Mouse (Mus musculus) ovary, postnatal 14 days (tissue): ENCODE measurements around the gene Cope.

Experiments
- DNase-seq: peaks from one replicate; pipeline ENCODE4 v3.0.0; 2022; ENCODE audit warnings: low spot score

Cope gene

DNA sequence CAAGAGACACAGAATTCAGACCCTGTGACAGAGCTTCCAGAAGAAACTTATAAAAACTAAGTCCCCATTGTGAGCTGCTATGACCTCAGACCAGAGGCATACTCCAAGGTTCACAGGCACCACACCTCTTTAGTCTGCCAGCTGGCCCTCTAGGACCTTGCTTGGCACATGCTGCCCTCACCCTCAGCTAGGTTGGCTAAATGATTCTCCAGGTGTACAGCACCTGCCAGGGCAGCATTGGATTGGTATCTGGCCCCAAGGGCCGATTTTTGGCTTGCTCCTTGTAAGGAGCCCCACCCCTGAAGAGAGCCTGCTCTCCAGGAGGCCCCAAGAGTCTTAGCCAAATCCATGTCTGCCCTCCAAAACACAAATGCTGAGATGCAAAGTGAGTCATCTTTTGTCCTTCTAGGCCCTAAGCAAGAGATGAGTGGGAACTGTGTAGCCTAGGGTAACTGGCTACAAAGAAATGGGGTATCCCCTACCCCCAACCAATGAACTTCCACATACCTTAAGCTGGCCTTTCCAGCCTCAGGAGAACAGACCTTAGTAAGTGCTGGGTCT, 45.6 kb downstream of the Cope start:
- DNase-seq = no peak

DNA sequence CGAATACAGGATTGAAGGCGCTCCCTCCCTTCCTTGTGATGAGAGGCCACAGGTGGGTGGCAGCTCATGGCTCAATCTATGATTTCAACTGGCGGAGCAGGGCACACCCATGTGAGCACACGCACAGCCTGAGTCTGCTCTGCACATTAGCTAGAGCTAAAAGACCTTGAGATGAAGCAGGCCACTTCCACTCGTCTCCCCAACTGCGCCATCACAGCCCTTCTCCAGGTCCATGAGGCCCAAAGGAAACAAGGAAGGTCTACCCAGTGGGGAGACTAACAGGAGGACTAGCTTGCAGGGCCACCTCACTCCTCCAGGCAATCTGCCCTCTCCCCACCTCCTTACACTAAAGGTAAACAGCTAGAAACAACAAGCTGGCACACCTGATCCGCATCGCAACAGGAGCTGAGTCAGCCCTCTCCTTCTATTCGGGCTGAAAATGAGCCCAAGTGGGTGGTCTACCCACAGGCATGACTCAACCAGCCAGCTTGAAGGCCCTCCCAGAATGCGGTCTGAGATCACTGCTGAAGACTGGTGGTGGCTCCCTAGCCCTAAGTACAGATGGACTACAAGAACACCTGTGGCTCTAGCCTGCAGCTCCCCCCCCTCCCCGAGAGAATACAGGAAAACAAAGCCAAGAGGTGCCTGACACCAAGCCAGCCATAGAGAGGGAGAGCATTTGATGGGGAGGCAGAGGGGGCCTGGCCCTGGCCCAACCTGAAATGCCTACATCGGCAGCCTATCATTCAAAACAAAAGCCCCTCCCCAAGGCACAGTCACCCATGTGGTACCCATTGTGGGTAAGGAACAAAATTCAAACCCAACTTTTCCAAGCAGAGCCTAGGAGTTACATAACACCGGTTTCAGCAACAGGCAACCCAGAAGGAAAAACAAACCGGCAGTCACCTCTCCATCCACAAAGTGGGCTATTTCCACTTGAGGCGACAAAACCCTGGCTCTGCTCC, 49.0 kb downstream of the Cope start:
- DNase-seq = no peak

DNA sequence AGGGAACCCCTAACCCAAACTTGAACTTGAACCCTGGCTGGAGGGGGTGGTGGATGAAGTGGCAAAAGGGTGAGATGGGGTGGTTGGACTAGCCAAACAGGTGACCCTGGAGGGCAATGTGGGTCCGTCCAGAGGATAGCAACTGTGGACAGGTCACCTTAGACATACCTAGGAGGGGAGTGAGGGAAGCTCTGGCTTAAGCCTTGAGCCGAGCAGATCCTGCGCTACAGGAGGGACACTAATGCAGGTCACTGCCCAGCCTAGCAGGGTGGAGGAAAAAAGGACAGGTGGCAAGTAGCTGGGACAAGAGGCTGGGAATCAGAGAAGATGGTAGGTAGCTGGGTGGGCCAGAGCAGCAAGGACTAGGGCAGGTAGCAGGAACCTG, 49.7 kb downstream of the Cope start:
- no peak for DNase-seq

DNA sequence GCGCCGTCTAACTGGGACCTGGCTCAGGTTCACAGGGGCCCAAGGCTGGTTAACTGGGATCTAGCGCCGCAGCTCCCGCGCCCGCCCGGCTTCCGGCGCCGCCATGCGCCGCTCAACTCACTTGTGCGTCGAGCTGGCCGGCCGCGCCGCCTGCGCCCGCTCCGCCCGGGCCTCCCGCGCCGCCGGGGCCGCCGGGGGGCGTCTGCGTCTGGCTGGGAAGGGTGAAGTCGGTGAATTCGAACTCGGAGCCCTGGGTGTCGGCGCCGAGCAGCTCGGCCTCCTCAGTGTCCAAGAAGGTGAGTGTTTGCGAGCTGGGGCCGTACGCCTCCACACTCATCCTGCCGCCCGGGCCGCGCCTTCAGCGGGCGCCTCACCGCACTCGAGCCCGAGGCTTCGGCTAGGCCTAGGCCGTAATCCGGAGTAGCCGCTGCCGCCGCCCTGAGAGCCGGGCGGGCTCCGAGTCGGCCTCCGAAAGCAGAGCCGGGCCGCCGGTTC, 50.4 kb downstream of the Cope start:
- no peak for DNase-seq

DNA sequence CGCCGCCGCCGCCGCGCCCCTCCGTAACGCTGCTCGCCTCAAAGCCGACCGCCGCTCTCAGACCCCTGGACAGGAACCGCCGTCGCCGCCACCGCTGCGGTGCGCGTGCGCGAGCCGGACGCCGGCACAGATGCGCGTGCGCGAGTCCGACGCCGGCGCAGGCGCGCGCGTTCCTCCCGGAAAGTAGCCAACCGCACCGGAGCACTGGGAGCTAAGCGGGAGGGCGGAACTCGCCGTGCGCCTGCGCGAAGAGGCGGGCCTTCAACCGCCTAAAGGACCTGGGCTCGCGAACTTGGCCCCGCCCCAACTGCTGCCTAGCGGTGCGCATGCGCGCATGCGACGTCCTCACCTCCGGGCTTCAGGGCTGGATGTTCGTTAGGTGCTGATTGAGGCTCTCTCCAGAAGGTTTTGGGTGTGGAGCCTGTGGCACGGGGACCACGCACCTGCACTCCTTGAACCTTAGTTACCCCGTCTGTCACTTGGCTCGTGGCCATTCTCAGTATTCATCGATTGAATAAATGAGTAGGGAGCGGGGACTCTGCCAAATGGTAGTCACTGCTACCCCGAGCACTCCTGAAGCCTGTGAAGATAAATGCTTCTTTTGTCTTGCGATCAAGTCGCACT, 51.0 kb downstream of the Cope start, which contains the start of gene Upf1:
Gene Upf1, minus strand, starts transcription at position 85 of the 624 bp plus-strand sequence.
- DNase-seq = peak; percentile 99

DNA sequence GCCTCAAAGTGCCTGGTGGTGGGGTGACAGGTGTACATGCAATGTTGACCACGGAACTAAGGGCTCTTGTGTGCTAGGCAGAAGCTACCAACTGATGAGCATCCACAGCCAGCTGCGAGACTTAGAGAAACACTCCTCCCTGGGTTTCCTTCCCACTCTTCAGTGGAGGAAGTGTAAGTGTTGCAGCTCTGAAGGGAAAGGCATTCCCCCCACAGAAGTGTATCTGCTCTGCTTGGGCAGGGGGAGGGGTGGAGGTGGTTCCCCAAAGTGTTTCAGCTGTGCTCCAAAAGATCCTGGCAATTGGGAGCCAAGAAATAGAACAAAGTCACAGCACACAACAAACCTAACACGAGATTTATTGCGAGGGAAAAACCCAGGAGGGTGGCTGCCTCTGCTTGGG, 51.7 kb downstream of the Cope start:
- DNase-seq = no peak

DNA sequence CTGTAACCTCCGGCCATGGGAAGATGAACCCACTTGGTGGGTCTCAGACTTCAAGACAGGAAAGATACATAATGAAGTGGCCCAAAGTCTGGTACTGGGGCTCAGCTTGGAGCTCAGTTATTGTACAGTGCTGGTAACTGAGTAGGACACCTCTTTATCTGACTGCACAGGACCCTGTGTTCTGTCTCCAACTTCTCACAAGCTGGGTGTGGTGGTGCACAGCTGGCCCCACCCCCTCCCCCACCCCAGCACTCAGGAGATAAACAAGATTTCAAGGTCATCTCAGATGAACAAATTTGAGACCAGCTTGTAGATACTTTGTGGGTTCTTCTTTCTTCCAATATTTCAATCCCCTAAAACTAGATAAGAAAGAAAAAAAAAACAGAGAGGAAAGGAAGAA, 53.8 kb downstream of the Cope start:
- DNase-seq = no peak

DNA sequence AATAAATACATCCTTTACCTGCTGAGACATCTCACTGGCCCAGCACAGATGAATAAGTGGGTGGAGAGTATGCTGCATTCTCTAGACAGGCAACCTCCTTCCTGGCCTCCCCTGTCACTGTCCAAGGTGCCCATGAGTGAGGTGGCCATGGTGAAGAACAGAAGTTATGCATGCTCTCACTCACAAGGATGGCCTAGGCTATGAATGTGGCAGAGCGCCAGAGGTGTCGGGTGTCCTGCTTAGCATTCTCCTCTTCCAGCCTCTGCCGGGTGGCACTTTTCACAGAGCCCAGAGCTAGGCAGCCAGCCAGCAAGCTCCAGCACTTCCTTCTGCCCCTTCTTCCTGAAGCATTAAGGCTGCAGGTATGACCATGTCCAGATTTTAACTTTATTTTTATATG, 57.1 kb downstream of the Cope start:
- DNase-seq = peak; percentile 34

DNA sequence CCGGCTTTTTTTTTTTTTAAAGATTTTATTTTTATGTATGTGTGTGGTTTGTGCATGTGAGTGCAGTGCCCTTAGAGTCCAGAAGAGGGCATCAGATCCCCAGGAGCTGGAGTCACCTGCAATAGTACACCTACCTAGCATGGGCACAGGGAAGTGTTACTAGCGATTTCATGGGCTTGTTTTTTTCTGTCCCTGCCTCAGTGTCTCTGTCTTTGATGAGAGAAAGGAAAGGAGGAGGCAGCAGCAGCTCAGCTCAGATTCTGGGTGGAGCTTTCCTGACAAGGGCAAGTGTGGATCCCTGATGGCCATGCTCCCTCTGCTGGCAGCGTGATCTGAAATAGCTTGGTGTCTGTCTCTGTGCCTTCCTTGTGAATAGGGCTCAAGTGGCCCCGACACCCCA, 58.5 kb downstream of the Cope start:
- no peak for DNase-seq

DNA sequence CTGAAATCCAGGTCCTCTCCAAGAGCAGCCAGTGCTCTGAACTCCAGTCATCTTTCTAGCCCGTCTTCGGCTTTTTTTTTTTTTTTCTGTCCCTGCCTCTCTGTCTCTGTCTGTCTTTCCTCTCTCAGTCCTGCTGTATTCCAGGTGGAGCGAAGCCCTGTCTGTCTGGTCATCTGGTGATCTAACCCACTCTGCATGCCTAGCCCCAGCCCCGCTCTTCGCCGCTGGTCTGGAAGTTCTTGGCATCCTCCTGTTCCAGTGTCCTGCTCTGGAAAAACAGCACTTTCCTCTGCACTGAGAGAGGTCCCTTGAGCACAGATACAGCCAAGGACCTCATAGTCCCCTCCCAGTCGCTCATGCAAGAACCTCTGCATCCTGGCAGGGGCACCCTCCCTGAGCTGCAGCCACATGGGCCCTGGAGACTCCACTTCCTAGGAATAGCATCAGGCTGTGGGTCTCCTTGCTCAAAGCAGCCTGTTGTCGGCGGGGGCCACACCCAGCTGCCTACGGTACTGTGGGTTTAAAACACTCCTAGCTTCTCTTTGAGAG, 59.2 kb downstream of the Cope start:
- DNase-seq = no peak
